Mouse (Mus musculus) liver, embryonic 14.5 days (tissue): Measurements from ENCODE around the gene Fbxl17.

Experiments
- CTCF ChIP-seq: IDR thresholded peaks from 2 replicates; pipeline ENCODE4 v1.5.1; 2016; ENCODE audit warnings: antibody characterized with exemption, low read depth, control low read depth
- EP300 ChIP-seq: IDR thresholded peaks from 2 replicates; pipeline ENCODE4 v1.6.1; 2016; ENCODE audit warnings: antibody characterized with exemption, low read depth

GRCm38 (mm10) chr17:63285265-63285939 is 214.4 kb downstream of the Fbxl17 start:
- TF ChIP-seq CTCF (no peak), EP300 (no peak)
